Mouse (Mus musculus) inflammation-experienced regulatory T-cells, adult 16 weeks (primary cell): ENCODE data around the gene Akap6. TPM values are rescaled to one million over a fixed set of nuclear protein-coding genes. Genes with fewer than 3 reads are reported as not detected.

ENCODE experiments used
- polyA plus RNA-seq: library from polyadenylated mRNA; unstranded; fragments of 100-300 nt; shearing (Covaris generic); gene quantifications from one replicate; pipeline ENCODE4 v1.2.1, GENCODE M21; 2017

Akap6 gene
- polyA plus RNA-seq = 0.34 TPM

DNA sequence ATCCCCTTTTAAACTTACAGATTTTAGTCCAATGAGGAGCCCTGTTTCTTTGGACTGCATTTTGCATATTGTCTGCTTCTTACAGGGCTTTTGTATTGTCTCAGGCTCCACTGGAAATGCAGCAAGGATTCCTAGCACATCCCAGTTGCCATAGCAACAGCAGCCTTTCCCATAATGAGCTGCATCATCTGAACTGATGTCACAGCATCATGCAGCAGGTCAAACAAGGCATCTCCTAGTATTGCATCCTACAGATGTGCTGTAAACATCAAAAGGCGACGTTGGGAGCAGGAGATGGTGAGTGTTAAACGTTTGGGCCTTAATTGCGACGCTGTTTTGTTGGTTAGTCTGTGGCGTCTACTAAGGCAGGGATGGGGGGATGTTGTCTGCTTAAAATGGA lies at the start of gene Akap6:
TSS of gene Akap6 (plus strand) at position 238 of the 400 bp plus-strand sequence.

Other genes with a start within 250 kb of the Akap6 start
- 35.8 TPM for gene Arhgap5, start 195.4 kb upstream of the Akap6 start, polyA plus RNA-seq